Mouse (Mus musculus): ENCODE results near the gene Upb1. TPM values are rescaled to one million over a fixed set of nuclear protein-coding genes. Genes with fewer than 3 reads are reported as not detected.

Upb1 gene
- polyA plus RNA-seq, 1 experiment = 0.77 TPM

DNA sequence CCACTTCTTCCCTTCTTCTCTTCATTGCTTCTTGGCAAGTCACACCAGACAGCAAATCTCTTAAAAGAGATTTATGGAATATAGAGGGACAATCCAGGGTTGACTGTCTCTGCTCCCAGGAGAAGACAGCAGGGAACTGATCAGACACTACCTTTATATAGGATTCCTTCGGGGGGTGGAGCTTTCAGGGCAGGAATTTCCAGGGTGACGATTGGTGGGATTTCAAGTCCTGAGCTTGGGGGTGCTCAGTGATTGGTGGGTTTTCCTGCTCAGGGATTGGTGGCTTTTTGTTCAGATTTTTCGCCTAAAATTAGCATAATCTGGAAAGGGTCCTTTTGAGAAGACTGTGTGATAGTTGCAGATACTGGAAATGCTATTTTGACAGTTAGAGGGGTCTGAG, 86.2 kb downstream of the Upb1 start:
- Histone ChIP-seq H3K27me3 (ENCODE audit: control insufficient read depth, insufficient read depth, low read length) (no peaks in the 10 kb centered on the region), H3K36me3 (ENCODE audit: control insufficient read depth, insufficient read depth, low read length) (no peaks in the 10 kb centered on the region), H3K4me3 (ENCODE audit: control insufficient read depth, insufficient read depth, low read length) (no peak overlapping the region), H3K4me1 (replicated peaks; ENCODE audit: control insufficient read depth, insufficient read depth, low read length) (peaks cover 2% of the 10 kb centered on the region; the same call in 1 of the 2 replicates), H3K27ac (ENCODE audit: control insufficient read depth, insufficient read depth, low read length) (no peak overlapping the region)
- TF ChIP-seq POLR2A (IDR thresholded peaks at IDR 0.05; ENCODE audit: control insufficient read depth, extremely low read depth, insufficient read depth, low read length, poor library complexity) (no peak), CTCF (IDR thresholded peaks at IDR 0.05; ENCODE audit: borderline replicate concordance, control insufficient read depth, extremely low read depth, insufficient read depth, low read length, poor library complexity) (no peak)
- WGBS = 86% methylated on average over 3 of the region's 3 CpGs
- no peak for DNase-seq

DNA sequence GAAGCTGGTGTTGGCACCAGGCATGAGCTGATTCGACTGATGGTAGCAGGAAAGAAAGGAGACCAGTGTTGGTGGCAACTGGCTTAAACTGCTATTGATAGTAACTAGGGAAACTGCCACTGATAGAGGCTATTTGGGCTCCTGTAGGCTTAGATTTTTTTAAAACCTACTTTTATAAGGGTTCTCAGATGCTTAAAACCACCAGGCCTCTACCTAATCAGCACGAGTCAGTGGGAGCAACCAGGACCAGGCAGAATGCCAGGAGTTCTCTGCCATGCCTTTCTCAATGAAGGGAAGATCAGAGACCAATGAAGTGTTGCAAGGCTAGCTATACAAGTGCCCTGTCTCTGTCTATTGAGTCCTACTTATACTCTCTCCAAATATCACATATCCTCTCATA, 88.6 kb downstream of the Upb1 start:
- no peaks in the 10 kb centered on the region for H3K27me3 ChIP-seq (ENCODE audit: control insufficient read depth, insufficient read depth, low read length)
- no peak overlapping the region for H3K27ac ChIP-seq (ENCODE audit: control insufficient read depth, insufficient read depth, low read length)
- peaks cover 2% of the 10 kb centered on the region; the same call in 1 of the 2 replicates for H3K4me1 ChIP-seq (replicated peaks; ENCODE audit: control insufficient read depth, insufficient read depth, low read length)
- no peak for DNase-seq
- TF ChIP-seq POLR2A (IDR thresholded peaks at IDR 0.05; ENCODE audit: control insufficient read depth, extremely low read depth, insufficient read depth, low read length, poor library complexity) (no peak), CTCF (IDR thresholded peaks at IDR 0.05; ENCODE audit: borderline replicate concordance, control insufficient read depth, extremely low read depth, insufficient read depth, low read length, poor library complexity) (no peak)
- H3K4me3 ChIP-seq (ENCODE audit: control insufficient read depth, insufficient read depth, low read length) = no peak overlapping the region
- WGBS = 83% methylated on average over 2 of the region's 2 CpGs
- no peaks in the 10 kb centered on the region for H3K36me3 ChIP-seq (ENCODE audit: control insufficient read depth, insufficient read depth, low read length)

GRCm38 (mm10) chr10:75490731-75491130, 89.8 kb downstream of the Upb1 start:
- no peaks in the 10 kb centered on the region for H3K27me3 ChIP-seq (ENCODE audit: control insufficient read depth, insufficient read depth, low read length)
- no peak overlapping the region for H3K4me3 ChIP-seq (ENCODE audit: control insufficient read depth, insufficient read depth, low read length)
- H3K4me1 ChIP-seq (replicated peaks; ENCODE audit: control insufficient read depth, insufficient read depth, low read length) = peaks cover 2% of the 10 kb centered on the region; the same call in 1 of the 2 replicates
- no peak for DNase-seq
- no peak for TF ChIP-seq POLR2A (IDR thresholded peaks at IDR 0.05; ENCODE audit: control insufficient read depth, extremely low read depth, insufficient read depth, low read length, poor library complexity)
- WGBS = 93% methylated on average over 2 of the region's 2 CpGs
- no peak overlapping the region for H3K27ac ChIP-seq (ENCODE audit: control insufficient read depth, insufficient read depth, low read length)
- no peaks in the 10 kb centered on the region for H3K36me3 ChIP-seq (ENCODE audit: control insufficient read depth, insufficient read depth, low read length)

Other genes with a start within 250 kb of the Upb1 start
- 25.9 and 31.6 TPM in 2 replicates for gene Specc1l, start 189.0 kb upstream of the Upb1 start, polyA plus RNA-seq (2012; rRNA removed)
- gene Adora2a, start 84.2 kb upstream of the Upb1 start, polyA plus RNA-seq (2012; rRNA removed) = 53.4 and 55.4 TPM in 2 replicates
- 25.1 and 28.3 TPM in 2 replicates for gene Snrpd3, start 116.4 kb downstream of the Upb1 start, polyA plus RNA-seq (2012; rRNA removed)
- gene Gucd1, start 116.9 kb downstream of the Upb1 start, polyA plus RNA-seq (2012; rRNA removed) = 77.0 and 80.5 TPM in 2 replicates
- 1.8 and 2.2 TPM in 2 replicates for gene Lrrc75b, start 159.2 kb downstream of the Upb1 start, polyA plus RNA-seq (2012; rRNA removed)
- 5.6 and 6.9 TPM in 2 replicates for gene Ggt1, start 160.5 kb downstream of the Upb1 start, polyA plus RNA-seq (2012; rRNA removed)
- 49.5 and 73.6 TPM in 2 replicates for gene Ggt5, start 188.2 kb downstream of the Upb1 start, polyA plus RNA-seq (2012; rRNA removed)
- 11.1 and 11.2 TPM in 2 replicates for gene Susd2, start 242.9 kb downstream of the Upb1 start, polyA plus RNA-seq (2012; rRNA removed)